Mouse (Mus musculus) T-helper 17 cell (primary cell): ENCODE results near the gene Ssxb10.
"Not testable (repeated sequence)": the region's sequence is repeated elsewhere in the genome, so short reads cannot be mapped to it uniquely, and the experiment has no call there.

Experiments
- in situ Hi-C, 2 experiments: fragments of 300-600 bp; cut with MboI, MseI; formaldehyde crosslinking; loops; 1 replicate in 1 of 2; 2 replicates in 1 of 2; pipeline ENCODE4 v1.15.1; 2025; ENCODE audit warnings: high pct_unique_total_duplicates in 2 of 2

Gene Ssxb10

DNA sequence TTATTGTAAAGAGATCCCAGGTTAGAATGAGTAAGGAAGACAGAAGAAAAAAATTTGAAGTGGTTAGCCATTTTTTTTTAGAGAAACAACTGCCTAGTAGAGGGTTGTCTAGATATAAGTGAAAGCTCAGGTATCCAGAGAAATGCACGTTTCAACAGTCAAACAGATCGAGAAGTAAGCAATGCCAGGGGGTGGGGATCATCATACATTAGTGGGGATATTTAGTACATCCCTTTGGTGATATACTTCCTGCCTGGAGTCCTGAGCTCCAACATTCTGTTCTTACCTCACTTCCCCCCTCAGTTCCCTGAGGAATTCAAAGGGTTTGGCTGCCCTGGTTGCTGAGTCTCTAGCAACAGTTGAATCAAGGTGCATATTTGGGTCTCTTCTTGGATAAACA, at the start of gene Ssxb10:
TSS of gene Ssxb10 (plus strand) at position 301 of the 400 bp plus-strand sequence.
- in situ Hi-C loops, result no loop called here

DNA sequence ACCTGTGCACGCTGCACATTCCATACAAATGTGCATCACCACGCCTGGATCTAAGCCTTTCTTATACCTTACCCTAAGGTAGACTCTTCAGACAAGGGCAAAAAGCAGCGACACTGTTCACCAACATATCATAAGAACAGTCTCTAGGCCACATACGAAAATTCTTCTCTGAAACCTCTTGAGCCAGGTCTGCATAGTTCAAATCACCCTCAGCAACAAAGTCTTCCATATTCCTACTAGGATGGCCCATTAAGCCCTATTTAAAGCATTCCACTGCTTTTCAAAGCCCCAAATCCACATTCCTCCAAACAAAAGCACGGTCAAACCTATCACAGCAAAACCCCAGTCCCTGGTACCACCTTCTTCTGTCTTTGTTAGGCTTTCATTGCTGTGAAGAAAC, 38.6 kb upstream of the Ssxb10 start:
- in situ Hi-C loops, result no loop called here

DNA sequence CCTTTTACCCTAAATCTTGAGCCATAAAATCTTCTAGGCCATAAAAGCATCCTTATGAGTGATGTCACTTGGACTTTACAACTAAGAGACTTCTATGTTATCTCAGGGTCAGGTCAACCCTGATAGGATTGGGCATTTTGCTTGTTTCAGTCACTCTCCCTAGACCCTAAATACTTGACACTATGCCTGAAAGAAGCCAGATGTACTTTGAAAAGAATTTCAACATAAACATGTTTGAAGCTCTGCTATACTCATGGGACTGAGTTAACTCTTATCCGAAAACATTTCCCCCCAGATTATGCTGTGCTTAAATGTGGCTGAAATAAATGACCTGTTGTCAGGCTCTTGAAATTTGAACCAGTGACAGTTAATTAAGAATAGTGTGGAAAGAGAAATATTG, 17.9 kb upstream of the Ssxb10 start:
- in situ Hi-C loops, result no loop called here

GRCm38 (mm10) chrX:8314905-8315304, 12.3 kb upstream of the Ssxb10 start:
- in situ Hi-C loops, result not testable (repeated sequence)

- in situ Hi-C loops, result not testable (repeated sequence)
Measured at GRCm38 (mm10) chrX:8366678-8367077, 39.5 kb downstream of the Ssxb10 start, which contains the start of gene Ssxb9. Ssxb9 (plus strand) TSS chrX:8366978.
